Mouse (Mus musculus) MEL (cell line): ENCODE data around the gene Gm26992. TPM values are rescaled to one million over a fixed set of nuclear protein-coding genes. Genes with fewer than 3 reads are reported as not detected.
"Not testable (repeated sequence)": the region's sequence is repeated elsewhere in the genome, so short reads cannot be mapped to it uniquely, and the experiment has no call there.

ENCODE experiments used
- DNase-seq: peaks from one replicate; pipeline ENCODE4 v3.0.0; 2011; ENCODE audit warnings: low read depth, low spot score
- H3K27ac ChIP-seq: 2 replicates; pipeline ENCODE4 v1.5.1; 2012; ENCODE audit warnings: low read depth, mild to moderate bottlenecking, control low read depth, low read length, moderate library complexity; ENCODE audit not compliant: control insufficient read depth
- H3K27me3 ChIP-seq, 2 experiments: fragments of 150-350 bp in 1 of 2; sonication (generic) in 1 of 2; 2 replicates each; pipeline ENCODE4 v1.6.1; 2012; ENCODE audit warnings: low read length in 2 of 2, mild to moderate bottlenecking in 2 of 2, improper control_type of control experiment in 1 of 2, moderate library complexity in 1 of 2; ENCODE audit not compliant: insufficient read depth in 2 of 2, control insufficient read depth in 1 of 2
- H3K36me3 ChIP-seq, 2 experiments: 2 replicates each; pipeline ENCODE4 v1.6.1; 2012 to 2014; ENCODE audit warnings: low read length in 2 of 2, improper control_type of control experiment in 1 of 2, inconsistent platforms in 1 of 2, mild to moderate bottlenecking in 1 of 2; ENCODE audit not compliant: insufficient read depth in 2 of 2, control insufficient read depth in 1 of 2
- H3K4me1 ChIP-seq, 2 experiments: fragments of 150-350 bp in 1 of 2; sonication (generic) in 1 of 2; 2 replicates each; pipeline ENCODE4 v1.6.1; 2012; ENCODE audit warnings: low read length in 2 of 2, improper control_type of control experiment in 1 of 2, mild to moderate bottlenecking in 1 of 2; ENCODE audit not compliant: insufficient read depth in 2 of 2, control insufficient read depth in 1 of 2
- H3K4me3 ChIP-seq, 2 experiments: fragments of 150-350 bp in 1 of 2; sonication (generic) in 1 of 2; 2 replicates each; pipeline ENCODE4 v1.5.1; 2012; ENCODE audit warnings: low read depth in 2 of 2, low read length in 2 of 2, mild to moderate bottlenecking in 2 of 2, moderate library complexity in 2 of 2, control low read depth in 1 of 2, improper control_type of control experiment in 1 of 2; ENCODE audit not compliant: control insufficient read depth in 1 of 2, insufficient read depth in 1 of 2
- H3K79me2 ChIP-seq: 2 replicates; pipeline ENCODE4 v1.6.1; 2012; ENCODE audit warnings: mild to moderate bottlenecking, low read length, moderate library complexity; ENCODE audit not compliant: control insufficient read depth, poor library complexity, insufficient read depth
- H3K9ac ChIP-seq: 2 replicates; pipeline ENCODE4 v1.6.1; 2012; ENCODE audit warnings: low read depth, mild to moderate bottlenecking, control low read depth, low read length, moderate library complexity; ENCODE audit not compliant: control insufficient read depth, poor library complexity, severe bottlenecking
- H3K9me3 ChIP-seq: fragments of 150-350 bp; sonication (generic); replicated peaks from 2 replicates; pipeline ENCODE4 v1.6.1; 2012; ENCODE audit warnings: mild to moderate bottlenecking, low read length, improper control_type of control experiment, moderate library complexity; ENCODE audit not compliant: insufficient read depth
- BHLHE40 ChIP-seq: IDR thresholded peaks from 2 replicates; pipeline ENCODE4 v1.6.1; 2012; ENCODE audit warnings: low read depth, mild to moderate bottlenecking, inconsistent platforms, low read length, improper control_type of control experiment, borderline replicate concordance
- CTCF ChIP-seq, 3 experiments: IDR thresholded peaks in 2 of 3; conservative IDR thresholded peaks in 1 of 3; 2 replicates each; pipeline ENCODE4 v1.5.1; 2011 to 2012; ENCODE audit warnings: low read length in 3 of 3, low read depth in 2 of 3, mild to moderate bottlenecking in 2 of 3, improper control_type of control experiment in 1 of 3, inconsistent platforms in 1 of 3, mixed read lengths in 1 of 3, moderate library complexity in 1 of 3; ENCODE audit not compliant: control insufficient read depth in 1 of 3, insufficient read depth in 1 of 3, poor library complexity in 1 of 3, severe bottlenecking in 1 of 3
- E2F4 ChIP-seq: IDR thresholded peaks from 2 replicates; pipeline ENCODE4 v1.6.1; 2011; ENCODE audit warnings: low read depth, low read length, improper control_type of control experiment, borderline replicate concordance
- ETS1 ChIP-seq: IDR thresholded peaks from 2 replicates; pipeline ENCODE4 v1.6.1; 2012; ENCODE audit warnings: low read depth, mild to moderate bottlenecking, inconsistent platforms, low read length, improper control_type of control experiment, moderate library complexity
- GABPA ChIP-seq: IDR thresholded peaks from 2 replicates; pipeline ENCODE4 v1.6.1; 2012; ENCODE audit warnings: low read depth, mild to moderate bottlenecking, inconsistent platforms, low read length, improper control_type of control experiment, moderate library complexity
- HCFC1 ChIP-seq: IDR thresholded peaks from 2 replicates; pipeline ENCODE4 v1.6.1; 2012; ENCODE audit warnings: low read depth, mild to moderate bottlenecking, inconsistent platforms, low read length, improper control_type of control experiment, moderate library complexity
- JUND ChIP-seq: IDR thresholded peaks from 2 replicates; pipeline ENCODE4 v1.6.1; 2011; ENCODE audit warnings: low read depth, mild to moderate bottlenecking, improper control_type of control experiment, low read length
- MEF2A ChIP-seq: IDR thresholded peaks from 2 replicates; pipeline ENCODE4 v1.6.1; 2014; ENCODE audit warnings: low read depth, mild to moderate bottlenecking, inconsistent platforms, low read length, improper control_type of control experiment; ENCODE audit not compliant: poor library complexity, insufficient replicate concordance, severe bottlenecking; ENCODE audit errors: extremely low read depth
- MXI1 ChIP-seq: IDR thresholded peaks from 2 replicates; pipeline ENCODE4 v1.6.1; 2011; ENCODE audit warnings: mild to moderate bottlenecking, low read depth, low read length, improper control_type of control experiment
- MYC ChIP-seq: IDR thresholded peaks from 2 replicates; pipeline ENCODE4 v1.6.1; 2011; ENCODE audit warnings: low read depth, mild to moderate bottlenecking, low read length, improper control_type of control experiment, moderate library complexity
- NELFE ChIP-seq: IDR thresholded peaks from 2 replicates; pipeline ENCODE4 v1.6.1; 2011; ENCODE audit warnings: low read depth, low read length, improper control_type of control experiment
- RAD21 ChIP-seq: IDR thresholded peaks from 2 replicates; pipeline ENCODE4 v1.6.1; 2011; ENCODE audit warnings: mild to moderate bottlenecking, low read depth, low read length, improper control_type of control experiment
- SMC3 ChIP-seq: IDR thresholded peaks from 2 replicates; pipeline ENCODE4 v1.6.1; 2011; ENCODE audit warnings: low read depth, low read length, improper control_type of control experiment
- ZC3H11A ChIP-seq: IDR thresholded peaks from 2 replicates; pipeline ENCODE4 v1.6.1; 2012; ENCODE audit warnings: low read depth, mild to moderate bottlenecking, inconsistent platforms, low read length, improper control_type of control experiment
- ZKSCAN1 ChIP-seq: IDR thresholded peaks from 2 replicates; pipeline ENCODE4 v1.6.1; 2012; ENCODE audit warnings: low read depth, mild to moderate bottlenecking, inconsistent platforms, low read length, improper control_type of control experiment, moderate library complexity
- polyA plus RNA-seq, 2 experiments: library from polyadenylated mRNA; stranded (reverse) in 1 of 2; unstranded in 1 of 2; fragments of >175 nt in 1 of 2; fragments of >200 nt in 1 of 2; gene quantifications; 2 replicates each; pipeline versions ENCODE4 v1.2.1 to v1.2.4; 2012; ENCODE audit warnings: low replicate concordance in 2 of 2, low read depth in 1 of 2; ENCODE audit not compliant: insufficient read length in 2 of 2, insufficient read depth in 1 of 2, missing spikeins in 1 of 2
- total RNA-seq: library from RNA; depleted of rRNA; stranded (reverse); fragments of 300-350 nt; gene quantifications from 2 replicates; pipeline ENCODE4 v1.2.3, GENCODE M21; 2012

Gm26992 gene
- total and polyA plus RNA-seq, 3 experiments: not detected

- Histone ChIP-seq H3K79me2 (no peaks in the 10 kb centered on the region), H3K9ac (no peak overlapping the region), H3K27ac (no peak overlapping the region), H3K27me3 (no peaks in the 10 kb centered on the region), H3K4me1 (no peaks in the 10 kb centered on the region), H3K36me3 (no peaks in the 10 kb centered on the region), H3K4me3 (peak overlapping the region; percentile 36 to 44), H3K9me3 (no peaks in the 10 kb centered on the region)
- TF ChIP-seq GABPA (no peak), JUND (no peak), ZC3H11A (peak; percentile 20; the same call in 1 of the 2 replicates), MXI1 (no peak), ETS1 (no peak), BHLHE40 (no peak), MEF2A (no peak), ZKSCAN1 (no peak), SMC3 (peak; percentile 31; the same call in 1 of the 2 replicates), RAD21 (peak; percentile 25), HCFC1 (no peak), CTCF (IDR thresholded peaks at IDR 0.05 in 2 of 3, conservative IDR thresholded peaks at IDR 0.05 in 1 of 3; ENCODE audit: control insufficient read depth in 1 of 3, insufficient read depth in 1 of 3, low read depth in 2 of 3, low read length in 3 of 3, poor library complexity in 1 of 3, severe bottlenecking in 1 of 3) (peak in 2 of 3 experiments; percentile 49 to 57; a peak in 4 of 6 replicates), MYC (no peak)
- peak; percentile 73 for DNase-seq
These were observed 21.9 kb downstream of the Gm26992 start for GRCm38 (mm10) chrX:103443755-103444154.

GRCm38 (mm10) chrX:103447539-103448169, 25.8 kb downstream of the Gm26992 start:
- DNase-seq: no peak
- no peak overlapping the region for H3K4me3 ChIP-seq
- no peaks in the 10 kb centered on the region for H3K36me3 ChIP-seq
- H3K27me3 ChIP-seq: no peaks in the 10 kb centered on the region
- no peaks in the 10 kb centered on the region for H3K4me1 ChIP-seq
- no peaks in the 10 kb centered on the region for H3K79me2 ChIP-seq
- no peak overlapping the region for H3K9ac ChIP-seq
- TF ChIP-seq NELFE (no peak), SMC3 (no peak), ETS1 (no peak), E2F4 (no peak), ZC3H11A (no peak)
- no peaks in the 10 kb centered on the region for H3K9me3 ChIP-seq
- no peak overlapping the region for H3K27ac ChIP-seq

GRCm38 (mm10) chrX:103448429-103448828, 26.6 kb downstream of the Gm26992 start:
- H3K4me1 ChIP-seq, H3K27ac ChIP-seq, H3K9me3 ChIP-seq, H3K36me3 ChIP-seq, H3K27me3 ChIP-seq, H3K4me3 ChIP-seq, H3K79me2 ChIP-seq, H3K9ac ChIP-seq, DNase-seq: not testable (repeated sequence)

- H3K9ac ChIP-seq, H3K9me3 ChIP-seq, H3K79me2 ChIP-seq, H3K4me3 ChIP-seq, H3K36me3 ChIP-seq, H3K27ac ChIP-seq, H3K27me3 ChIP-seq, DNase-seq, H3K4me1 ChIP-seq: not testable (repeated sequence)
These were observed 27.3 kb downstream of the Gm26992 start for GRCm38 (mm10) chrX:103448943-103449722.
